ENCODE assay signal across 24 mouse cellular contexts in genomic region chr15:96309310-96309709, GRCm38 (mm10). TPM values are rescaled to one million over a fixed set of nuclear protein-coding genes. Genes with fewer than 3 reads are reported as not detected.
A peak's percentile ranks its signal among the peaks of the same experiment; 100 is the strongest.
DNase-seq lines count a peak whose midpoint lies in the region; ATAC-seq and TF ChIP-seq lines count a peak whose summit lies in the region.
"Had no signal": no experiment of that assay in that cellular context is flagged by ENCODE, and none has a peak within 500 bp of the region (broad histone marks: within the 10 kb centered on the region; RNA-seq: fewer than 3 reads in every experiment).

No protein-coding gene starts in this region.

- no peaks in the 10 kb centered on the region for H3K4me1 ChIP-seq in limb, embryonic 11.5 days (ENCODE audit: control insufficient read depth, insufficient read depth, low read length)
- no peaks in the 10 kb centered on the region for H3K4me1 ChIP-seq in limb, embryonic 10.5 days
- peaks cover 8% of the 10 kb centered on the region for H3K4me1 ChIP-seq in thymus, adult 2 months (replicated peaks; ENCODE audit: control insufficient read depth, insufficient read depth, low read length)
- H3K4me1 ChIP-seq: heart, embryonic 15.5 days had no signal

- 88% methylated on average over 6 of the region's 6 CpGs for WGBS in limb, embryonic 11.5 days
- 91% methylated on average over 6 of the region's 6 CpGs for WGBS in limb, embryonic 10.5 days
- 50% methylated on average over 6 of the region's 6 CpGs for WGBS in thymus, adult 2 months

- H3K27me3 ChIP-seq in limb, embryonic 11.5 days (ENCODE audit: control insufficient read depth, insufficient read depth, low read length) = no peaks in the 10 kb centered on the region
- no peaks in the 10 kb centered on the region for H3K27me3 ChIP-seq in limb, embryonic 10.5 days (ENCODE audit: low read depth, poor library complexity, severe bottlenecking)
- no peaks in the 10 kb centered on the region for H3K27me3 ChIP-seq in thymus, adult 2 months (ENCODE audit: control insufficient read depth, insufficient read depth, low read length)
- H3K27me3 ChIP-seq: heart, embryonic 12.5 days; heart, embryonic 15.5 days; hindbrain, embryonic 13.5 days; Patski had no signal

- H3K27ac ChIP-seq in limb, embryonic 11.5 days (replicated peaks; ENCODE audit: low read depth, low read length) = no peak overlapping the region
- H3K27ac ChIP-seq in limb, embryonic 10.5 days = no peak overlapping the region
- H3K27ac ChIP-seq in thymus, adult 2 months (ENCODE audit: control insufficient read depth, insufficient read depth, low read length) = peak overlapping the region; percentile 63
- H3K27ac ChIP-seq: gastrocnemius, adult 2 months; heart, embryonic 15.5 days; hindbrain, embryonic 10.5 days; hindbrain, embryonic 13.5 days had no signal

- DNase-seq in limb, embryonic 11.5 days (ENCODE audit: low spot score) = peak; percentile 16
- DNase-seq in limb, embryonic 10.5 days (ENCODE audit: low spot score) = no peak
- no peak for DNase-seq in thymus, adult 2 months
- DNase-seq in thymus, postnatal 25 days = no peak
- no peak for DNase-seq in testis, postnatal 14 days (ENCODE audit: low spot score)
- DNase-seq in cerebellum, adult 18-20 months = no peak
- DNase-seq: adrenal gland, postnatal 14 days; cerebellum, adult 11-12 months; cerebellum, adult 9-10 months; cerebellum, postnatal 14 days; forebrain, postnatal 0 days; gastrocnemius, adult 2 months; gastrocnemius, postnatal 14 days; heart, adult 18-20 months; heart, postnatal 10 days; heart, postnatal 36 days had no signal

- H3K36me3 ChIP-seq in limb, embryonic 11.5 days (ENCODE audit: control insufficient read depth, insufficient read depth, low read length) = peaks cover 2% of the 10 kb centered on the region; the same call in 1 of the 2 replicates
- peaks cover 72% of the 10 kb centered on the region for H3K36me3 ChIP-seq in limb, embryonic 10.5 days
- peaks cover 8% of the 10 kb centered on the region; the same call in 1 of the 2 replicates for H3K36me3 ChIP-seq in thymus, adult 2 months (ENCODE audit: control insufficient read depth, insufficient read depth, low read length)

- no peak for ATAC-seq in limb, embryonic 11.5 days (ENCODE audit: insufficient number of reproducible peaks, low FRiP score, low TSS enrichment, low read depth)
- ATAC-seq in granulocyte monocyte progenitor cell, adult 5-6 weeks (replicated peaks; ENCODE audit: poor library complexity, severe bottlenecking) = peak; percentile 77
- ATAC-seq: forebrain, embryonic 14.5 days; forebrain, postnatal 0 days; hindbrain, embryonic 16.5 days; Patski had no signal

- no peaks in the 10 kb centered on the region for H3K9me3 ChIP-seq in limb, embryonic 11.5 days (ENCODE audit: control insufficient read depth, low read length)
- no peaks in the 10 kb centered on the region for H3K9me3 ChIP-seq in limb, embryonic 10.5 days (replicated peaks)
- H3K9me3 ChIP-seq: heart, embryonic 12.5 days; heart, embryonic 15.5 days; hindbrain, embryonic 10.5 days; hindbrain, embryonic 13.5 days had no signal

- no peak for TF ChIP-seq POLR2A in thymus, adult 2 months (IDR thresholded peaks at IDR 0.05; ENCODE audit: control insufficient read depth, extremely low read depth, insufficient read depth, low read length, poor library complexity)

- no peak for TF ChIP-seq CTCF in thymus, adult 2 months (IDR thresholded peaks at IDR 0.05; ENCODE audit: borderline replicate concordance, control insufficient read depth, extremely low read depth, insufficient read depth, low read length, poor library complexity)

- H3K9ac ChIP-seq in limb, embryonic 11.5 days (ENCODE audit: low read length) = no peak overlapping the region
- H3K9ac ChIP-seq: forebrain, postnatal 0 days; heart, embryonic 12.5 days; heart, embryonic 15.5 days; hindbrain, embryonic 13.5 days had no signal

- no peak overlapping the region for H3K4me3 ChIP-seq in limb, embryonic 11.5 days (ENCODE audit: low read depth, low read length)
- no peak overlapping the region for H3K4me3 ChIP-seq in limb, embryonic 10.5 days
- no peak overlapping the region for H3K4me3 ChIP-seq in thymus, adult 2 months (ENCODE audit: control insufficient read depth, insufficient read depth, low read length)
- H3K4me3 ChIP-seq: gastrocnemius, adult 2 months; heart, embryonic 12.5 days; heart, embryonic 15.5 days; hindbrain, embryonic 10.5 days; hindbrain, embryonic 13.5 days had no signal

- no peak overlapping the region for H3K4me2 ChIP-seq in limb, embryonic 11.5 days (ENCODE audit: low read depth, severe bottlenecking)
- H3K4me2 ChIP-seq: heart, embryonic 12.5 days; heart, embryonic 15.5 days; hindbrain, embryonic 13.5 days had no signal

RNA-seq across cellular contexts. Expression of gene Arid2, which starts 22.0 kb away (rescaled TPM):
- 41.9 and 45.0 TPM in 2 replicates for polyA plus RNA-seq in limb, embryonic 11.5 days (2014; fragmentation: Nextera tagmentation; extraction: Ambion mirVana)
- 29.5 and 34.9 TPM in 2 replicates for polyA plus RNA-seq in limb, embryonic 10.5 days (2016; fragmentation: Nextera tagmentation; extraction: Ambion mirVana)
- polyA plus RNA-seq in thymus, adult 2 months (2012; rRNA removed) = 70.8 and 85.7 TPM in 2 replicates
- 41.7 and 64.9 TPM in 2 replicates for total RNA-seq in granulocyte monocyte progenitor cell, adult 5-6 weeks (2014; fragmentation: Nextera tagmentation)
- total RNA-seq in granulocyte monocyte progenitor cell, adult 5-6 weeks (2017) = 33.8 and 38.6 TPM in 2 replicates
